Mouse (Mus musculus) ES-E14 (cell line): ENCODE measurements around the gene Tent5c. TPM values are rescaled to one million over a fixed set of nuclear protein-coding genes. Genes with fewer than 3 reads are reported as not detected.

Source experiments
- DNase-seq: peaks from one replicate; pipeline ENCODE4 v3.0.0-alpha.2; 2013; ENCODE audit warnings: low read depth, low spot score
- H3K27ac ChIP-seq: 2 replicates; pipeline ENCODE4 v1.5.1; 2012; ENCODE audit warnings: low read depth, mild to moderate bottlenecking, low read length, moderate library complexity, mixed read lengths; ENCODE audit not compliant: poor library complexity, insufficient read depth, severe bottlenecking
- H3K36me3 ChIP-seq: 2 replicates; pipeline ENCODE4 v1.6.1; 2012; ENCODE audit warnings: mild to moderate bottlenecking, low read length, moderate library complexity, mixed read lengths; ENCODE audit not compliant: control insufficient read depth, poor library complexity, insufficient read depth, severe bottlenecking
- H3K4me1 ChIP-seq, 2 experiments: fragments of 150-350 bp in 1 of 2; sonication (generic) in 1 of 2; 2 replicates each; pipeline ENCODE4 v1.6.1; 2012; ENCODE audit warnings: low read length in 2 of 2, mild to moderate bottlenecking in 1 of 2, mixed read lengths in 1 of 2; ENCODE audit not compliant: control insufficient read depth in 2 of 2, insufficient read depth in 2 of 2, poor library complexity in 1 of 2
- H3K4me3 ChIP-seq, 2 experiments: fragments of 150-350 bp in 1 of 2; sonication (generic) in 1 of 2; 2 replicates each; pipeline ENCODE4 v1.5.1; 2012; ENCODE audit warnings: low read length in 2 of 2, low read depth in 1 of 2, mild to moderate bottlenecking in 1 of 2, mixed read lengths in 1 of 2; ENCODE audit not compliant: insufficient read depth in 1 of 2, poor library complexity in 1 of 2, severe bottlenecking in 1 of 2
- H3K9ac ChIP-seq: 2 replicates; pipeline ENCODE4 v1.6.1; 2012; ENCODE audit warnings: low read depth, mild to moderate bottlenecking, low read length, mixed read lengths; ENCODE audit not compliant: poor library complexity, insufficient read depth, severe bottlenecking
- H3K9me3 ChIP-seq: fragments of 150-350 bp; sonication (generic); 2 replicates; pipeline ENCODE4 v1.6.1; 2012; ENCODE audit warnings: low read depth, mild to moderate bottlenecking, low read length; ENCODE audit not compliant: control insufficient read depth, insufficient read depth
- CHD2 ChIP-seq: IDR thresholded peaks from 2 replicates; pipeline ENCODE4 v1.6.1; 2014; ENCODE audit warnings: mild to moderate bottlenecking, low read depth, low read length, inconsistent platforms
- HCFC1 ChIP-seq: IDR thresholded peaks from 2 replicates; pipeline ENCODE4 v1.6.1; 2012; ENCODE audit warnings: low read length, inconsistent platforms, borderline replicate concordance; ENCODE audit not compliant: insufficient read depth
- MAFK ChIP-seq: IDR thresholded peaks from 2 replicates; pipeline ENCODE4 v1.6.1; 2014; ENCODE audit warnings: mild to moderate bottlenecking, low read depth, low read length, inconsistent platforms; ENCODE audit not compliant: insufficient read depth
- ZC3H11A ChIP-seq: IDR thresholded peaks from 2 replicates; pipeline ENCODE4 v1.6.1; 2012; ENCODE audit warnings: low read depth, mild to moderate bottlenecking, inconsistent platforms, low read length, borderline replicate concordance
- ZNF384 ChIP-seq: IDR thresholded peaks from 2 replicates; pipeline ENCODE4 v1.6.1; 2012; ENCODE audit warnings: low read depth, low read length, inconsistent platforms
- in situ Hi-C, 2 experiments: fragments of 600-800 bp; cut with MboI; formaldehyde crosslinking; loops; one replicate each; pipeline ENCODE4 v1.15.1; 2025; ENCODE audit warnings: low sequenced_read_pairs in 2 of 2, inconsistent platforms in 1 of 2; ENCODE audit not compliant: unreplicated experiment in 2 of 2
- total RNA-seq: library from RNA; depleted of rRNA; stranded (reverse); fragments of 300-350 nt; gene quantifications from 2 replicates; pipeline ENCODE4 v1.2.3, GENCODE M21; 2012

Tent5c gene
- total RNA-seq, 1 experiment: 1.2 TPM

DNA sequence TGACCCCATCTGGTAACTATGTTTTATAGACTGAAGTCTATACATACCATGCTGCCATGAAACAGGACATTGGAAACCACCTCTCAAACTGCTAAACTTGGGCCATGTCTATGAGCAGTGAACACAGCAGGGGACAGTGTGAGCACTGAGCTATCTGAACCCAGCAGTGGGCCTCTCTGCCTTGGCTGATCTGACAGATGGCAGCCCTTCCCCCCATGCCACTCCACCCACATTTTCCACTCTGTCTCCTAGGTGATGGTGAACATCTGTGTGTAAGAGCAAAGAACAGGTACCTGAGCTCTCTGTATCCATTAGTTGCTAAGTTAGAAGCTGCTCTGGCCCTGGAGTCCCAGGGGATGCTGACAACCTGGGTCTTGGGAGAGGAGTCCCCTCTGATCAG lies 44.3 kb upstream of the Tent5c start:
- Histone ChIP-seq H3K4me3 (no peak overlapping the region), H3K9me3 (no peaks in the 10 kb centered on the region), H3K36me3 (no peaks in the 10 kb centered on the region), H3K4me1 (peaks cover 2 to 8% of the 10 kb centered on the region in 2 experiments; a peak in 2 of 4 replicates), H3K9ac (no peak overlapping the region), H3K27ac (no peak overlapping the region)
- in situ Hi-C loops: no loop called here
- DNase-seq: no peak
- no peak for TF ChIP-seq MAFK
- TF ChIP-seq CHD2: no peak
- no peak for TF ChIP-seq HCFC1
- TF ChIP-seq ZNF384: no peak
- TF ChIP-seq ZC3H11A: no peak

DNA sequence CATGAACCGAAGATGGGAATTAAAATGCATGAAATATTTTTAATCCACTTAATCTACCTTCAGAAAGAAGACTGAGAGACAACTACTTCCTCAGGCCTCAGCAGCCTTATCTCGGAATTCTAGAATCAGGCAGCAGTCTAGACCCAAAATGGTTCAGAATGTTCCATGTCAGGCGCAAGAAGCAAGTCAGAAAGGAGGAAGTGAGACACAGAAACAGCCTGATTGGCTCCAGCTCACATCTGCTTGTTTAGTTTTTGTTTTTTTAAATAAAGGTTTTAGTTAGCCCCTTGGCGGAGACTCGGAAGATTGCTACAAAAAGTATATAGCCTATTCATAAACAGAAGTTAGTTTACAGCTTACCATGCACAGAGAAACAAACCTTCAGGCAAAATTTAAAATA lies 41.8 kb upstream of the Tent5c start:
- in situ Hi-C loops: no loop called here
- no peaks in the 10 kb centered on the region for H3K36me3 ChIP-seq
- no peak overlapping the region for H3K9ac ChIP-seq
- no peaks in the 10 kb centered on the region for H3K9me3 ChIP-seq
- peaks cover 2 to 6% of the 10 kb centered on the region in 2 experiments; a peak in 2 of 4 replicates for H3K4me1 ChIP-seq
- no peak overlapping the region for H3K4me3 ChIP-seq
- H3K27ac ChIP-seq: no peak overlapping the region
- no peak for TF ChIP-seq HCFC1
- DNase-seq: no peak

DNA sequence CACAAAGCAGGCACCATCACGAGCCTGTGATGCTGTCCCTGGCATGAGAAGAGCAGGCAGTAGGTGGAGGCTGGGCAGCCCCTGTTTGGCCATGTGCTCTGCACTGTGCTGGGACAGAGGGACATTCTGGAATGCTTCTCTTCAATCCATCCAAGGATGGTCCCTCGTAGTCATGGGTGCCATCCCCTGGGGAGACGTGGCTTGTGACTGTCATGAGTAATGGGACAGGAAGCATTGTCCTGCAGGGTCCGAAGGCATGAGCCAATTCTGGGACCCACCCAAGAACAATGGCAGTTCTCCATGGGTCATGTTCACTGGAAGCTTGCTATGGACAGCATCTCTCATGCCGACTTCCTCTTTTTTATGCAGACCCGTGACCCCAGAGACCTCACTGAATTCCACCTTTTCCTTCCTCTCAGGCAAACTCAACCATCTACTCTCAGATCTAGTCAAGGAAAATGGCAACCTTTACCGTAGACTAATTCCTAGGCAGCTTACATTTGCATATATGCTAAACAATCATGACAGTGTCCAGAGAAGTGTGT lies 41.2 kb upstream of the Tent5c start:
- H3K4me3 ChIP-seq: no peak overlapping the region
- H3K4me1 ChIP-seq: peaks cover 0 to 1% of the 10 kb centered on the region in 2 experiments; a peak in 1 of 4 replicates
- no peak overlapping the region for H3K27ac ChIP-seq
- no peak for DNase-seq
- no peaks in the 10 kb centered on the region for H3K36me3 ChIP-seq
- TF ChIP-seq MAFK: no peak
- no peak for TF ChIP-seq CHD2
- no peak for TF ChIP-seq ZNF384
- no peak for TF ChIP-seq ZC3H11A
- TF ChIP-seq HCFC1: no peak
- H3K9me3 ChIP-seq: no peaks in the 10 kb centered on the region
- in situ Hi-C loops: no loop called here
- no peak overlapping the region for H3K9ac ChIP-seq

DNA sequence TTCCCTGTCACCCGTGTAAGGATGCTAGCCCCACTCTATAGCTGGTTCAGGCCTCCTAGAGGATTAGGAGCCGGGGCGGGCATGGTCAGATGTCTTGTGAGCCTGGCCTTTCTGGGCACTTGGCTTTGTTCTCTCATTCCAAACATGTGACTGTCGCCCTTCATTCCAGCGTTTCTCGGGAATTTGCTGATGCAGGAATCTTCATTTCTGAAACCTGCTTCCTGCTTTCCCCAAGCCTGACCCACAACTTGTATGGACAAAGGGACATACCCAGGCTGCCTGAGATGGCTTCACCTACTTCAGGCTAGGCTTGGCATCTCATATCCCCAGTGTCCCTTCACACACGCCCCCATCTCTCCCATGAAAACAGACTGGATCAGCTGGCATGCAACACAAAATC lies 33.5 kb upstream of the Tent5c start:
- DNase-seq: no peak
- TF ChIP-seq ZNF384 (no peak), CHD2 (no peak), HCFC1 (no peak), ZC3H11A (no peak), MAFK (no peak)
- H3K9me3 ChIP-seq: no peaks in the 10 kb centered on the region

DNA sequence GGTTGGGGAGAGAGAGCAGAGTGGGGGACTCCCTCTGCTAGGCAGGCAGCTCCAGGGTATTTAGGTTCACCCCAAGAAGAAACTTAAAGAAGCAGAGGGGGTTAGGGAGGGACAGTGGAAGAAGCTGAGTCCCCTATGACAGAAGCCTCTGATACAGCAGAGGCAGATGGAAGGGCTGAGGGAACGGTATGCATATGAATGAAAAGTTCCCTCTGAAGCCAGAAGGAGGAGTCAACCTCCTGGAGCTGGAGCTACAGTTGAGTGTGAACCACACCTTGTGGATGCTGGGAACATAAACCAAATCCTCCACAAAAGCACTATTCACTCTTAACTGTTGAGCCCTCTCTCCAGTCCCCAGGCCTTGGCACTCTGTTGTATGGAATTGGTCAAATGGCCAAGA lies 32.5 kb upstream of the Tent5c start:
- TF ChIP-seq ZC3H11A (no peak), HCFC1 (no peak), ZNF384 (no peak), MAFK (no peak), CHD2 (no peak)
- no peak overlapping the region for H3K27ac ChIP-seq
- H3K36me3 ChIP-seq: no peaks in the 10 kb centered on the region; the same call in 1 of the 2 replicates
- H3K9me3 ChIP-seq: no peaks in the 10 kb centered on the region
- peaks cover 0 to 3% of the 10 kb centered on the region in 2 experiments; a peak in 2 of 4 replicates for H3K4me1 ChIP-seq
- H3K4me3 ChIP-seq: no peak overlapping the region
- peak; percentile 13 for DNase-seq
- no peak overlapping the region for H3K9ac ChIP-seq
- in situ Hi-C loops: no loop called here

More for the DNA sequence above, 33.5 kb upstream of the Tent5c start:
- Histone ChIP-seq H3K4me3 (no peak overlapping the region), H3K9ac (no peak overlapping the region), H3K4me1 (peaks cover 0 to 3% of the 10 kb centered on the region in 2 experiments; a peak in 2 of 4 replicates), H3K36me3 (no peaks in the 10 kb centered on the region; the same call in 1 of the 2 replicates), H3K27ac (no peak overlapping the region)
- in situ Hi-C loops: no loop called here
